Mouse (Mus musculus) cerebellum, adult 9-10 months (tissue): ENCODE results near the gene Lrrtm1.
A peak's percentile ranks its signal among the peaks of the same experiment; 100 is the strongest.

Experiments used
- DNase-seq: peaks from one replicate; pipeline ENCODE4 v3.0.0; 2022

Lrrtm1 gene

GRCm38 (mm10) chr6:77242601-77243406 is at the start of gene Lrrtm1:
Lrrtm1 (plus strand) TSS chr6:77242689.
- DNase-seq: peak; percentile 38

GRCm38 (mm10) chr6:77196650-77197049 is 45.8 kb upstream of the Lrrtm1 start:
- DNase-seq: no peak

- DNase-seq: no peak
These were observed 43.1 kb upstream of the Lrrtm1 start for GRCm38 (mm10) chr6:77199375-77199774.

GRCm38 (mm10) chr6:77209183-77209582 is 33.3 kb upstream of the Lrrtm1 start:
- DNase-seq: no peak

GRCm38 (mm10) chr6:77209929-77210328 is 32.6 kb upstream of the Lrrtm1 start:
- no peak for DNase-seq

- DNase-seq: peak; percentile 64
These were observed 28.6 kb upstream of the Lrrtm1 start for GRCm38 (mm10) chr6:77213757-77214409.

GRCm38 (mm10) chr6:77215322-77215721 is 27.2 kb upstream of the Lrrtm1 start:
- no peak for DNase-seq

- DNase-seq: no peak
These were observed 23.6 kb upstream of the Lrrtm1 start for GRCm38 (mm10) chr6:77218875-77219274.

GRCm38 (mm10) chr6:77220776-77221175 is 21.7 kb upstream of the Lrrtm1 start:
- no peak for DNase-seq

GRCm38 (mm10) chr6:77222849-77223638 is 19.4 kb upstream of the Lrrtm1 start:
- peak; percentile 48 for DNase-seq

- no peak for DNase-seq
These were observed 2.1 kb upstream of the Lrrtm1 start for GRCm38 (mm10) chr6:77240426-77240825.

- peak; percentile 16 for DNase-seq
These were observed 1.2 kb downstream of the Lrrtm1 start for GRCm38 (mm10) chr6:77243541-77244231.

GRCm38 (mm10) chr6:77253480-77253879 is 11.0 kb downstream of the Lrrtm1 start:
- DNase-seq: no peak

- DNase-seq: no peak
These were observed 13.9 kb downstream of the Lrrtm1 start for GRCm38 (mm10) chr6:77256348-77256747.

- no peak for DNase-seq
These were observed 15.0 kb downstream of the Lrrtm1 start for GRCm38 (mm10) chr6:77257358-77258105.

GRCm38 (mm10) chr6:77265163-77265562 is 22.7 kb downstream of the Lrrtm1 start:
- DNase-seq: no peak

GRCm38 (mm10) chr6:77278794-77279193 is 36.3 kb downstream of the Lrrtm1 start:
- DNase-seq: no peak

- DNase-seq: no peak
These were observed 43.8 kb downstream of the Lrrtm1 start for GRCm38 (mm10) chr6:77286317-77286716.

- peak; percentile 45 for DNase-seq
These were observed 45.9 kb downstream of the Lrrtm1 start for GRCm38 (mm10) chr6:77288402-77288801.

- DNase-seq: no peak
These were observed 48.9 kb downstream of the Lrrtm1 start for GRCm38 (mm10) chr6:77291415-77291814.

- DNase-seq: no peak
These were observed 58.8 kb downstream of the Lrrtm1 start for GRCm38 (mm10) chr6:77301305-77301704.

- DNase-seq: no peak
These were observed 64.3 kb downstream of the Lrrtm1 start for GRCm38 (mm10) chr6:77306796-77307195.
